In the genomic region with DNA sequence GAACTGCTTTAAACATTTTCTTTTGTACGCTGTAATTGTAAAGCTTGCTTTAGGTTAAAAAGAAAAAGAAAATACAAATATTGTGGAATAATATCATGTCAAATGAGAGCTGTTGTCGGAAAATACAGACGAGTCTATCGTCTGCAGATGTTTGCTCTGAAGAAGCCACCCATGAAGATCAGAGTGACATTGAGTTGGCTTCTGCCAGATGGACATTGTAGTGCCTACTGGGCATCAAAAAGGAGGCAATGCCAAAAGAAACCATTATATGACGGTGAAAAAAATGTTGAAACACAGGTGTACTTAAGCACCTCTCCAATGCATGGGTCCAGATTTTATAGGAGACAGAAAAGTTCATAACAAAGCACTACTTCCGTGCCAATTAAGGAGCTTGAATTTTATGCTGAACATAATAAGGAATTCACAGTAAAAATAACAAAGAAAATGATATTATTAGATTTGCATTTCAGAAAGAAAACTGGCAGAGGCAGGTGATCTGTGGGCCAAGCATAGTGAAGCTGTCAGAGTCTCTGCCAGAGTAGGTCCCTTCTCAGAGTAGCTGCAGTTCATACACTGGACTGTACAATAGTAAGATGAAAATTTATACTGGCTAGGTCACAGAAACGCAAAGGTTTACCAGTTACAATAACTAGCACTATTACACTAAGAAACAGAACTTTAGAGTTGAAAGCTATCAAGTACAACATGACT, we compare ENCODE assay signal across 18 mouse cellular contexts.
"Had no signal": no experiment of that assay in that cellular context is flagged by ENCODE, and none has a peak within 500 bp of the region (broad histone marks: within the 10 kb centered on the region; RNA-seq: fewer than 3 reads in every experiment).

No protein-coding gene starts in this region.

- H3K27me3 ChIP-seq: midbrain, embryonic 13.5 days; midbrain, embryonic 15.5 days; neural tube, embryonic 13.5 days; neural tube, embryonic 15.5 days had no signal

- ATAC-seq: midbrain, embryonic 13.5 days; midbrain, embryonic 15.5 days had no signal

- H3K4me1 ChIP-seq: midbrain, embryonic 13.5 days; midbrain, embryonic 15.5 days; neural tube, embryonic 13.5 days; neural tube, embryonic 15.5 days had no signal

- H3K36me3 ChIP-seq: midbrain, embryonic 13.5 days; midbrain, embryonic 15.5 days; neural tube, embryonic 13.5 days; neural tube, embryonic 15.5 days had no signal

- H3K4me2 ChIP-seq: lung, embryonic 14.5 days; midbrain, embryonic 11.5 days; midbrain, embryonic 13.5 days; midbrain, embryonic 15.5 days; neural tube, embryonic 13.5 days; neural tube, embryonic 15.5 days had no signal

- H3K27ac ChIP-seq: midbrain, embryonic 13.5 days; midbrain, embryonic 15.5 days; neural tube, embryonic 13.5 days; neural tube, embryonic 15.5 days had no signal

- DNase-seq: lung, adult 18-20 months; lung, embryonic 14.5 days; lung, postnatal 10 days; lung, postnatal 4 days; retina, postnatal 1 day; right cerebral cortex, adult 18-20 months; right cerebral cortex, postnatal 25 days; right cerebral cortex, postnatal 4 days; spleen, adult 18-20 months; thymus, adult 18-20 months; thymus, postnatal 14 days; thymus, postnatal 36 days had no signal

- H3K9ac ChIP-seq: lung, embryonic 14.5 days; midbrain, embryonic 13.5 days; midbrain, embryonic 15.5 days; neural tube, embryonic 13.5 days; neural tube, embryonic 15.5 days had no signal

- H3K4me3 ChIP-seq: midbrain, embryonic 13.5 days; midbrain, embryonic 15.5 days; myocyte; neural tube, embryonic 13.5 days; neural tube, embryonic 15.5 days had no signal

- H3K9me3 ChIP-seq: midbrain, embryonic 13.5 days; midbrain, embryonic 15.5 days; neural tube, embryonic 13.5 days; neural tube, embryonic 15.5 days had no signal
